Mouse (Mus musculus): ENCODE measurements around the gene Slc35b1. TPM values are rescaled to one million over a fixed set of nuclear protein-coding genes. Genes with fewer than 3 reads are reported as not detected.
"Not testable (repeated sequence)": the region's sequence is repeated elsewhere in the genome, so short reads cannot be mapped to it uniquely, and the experiment has no call there.

Slc35b1 gene
- polyA plus RNA-seq, 1 experiment from 2014 or later = 144 TPM

DNA sequence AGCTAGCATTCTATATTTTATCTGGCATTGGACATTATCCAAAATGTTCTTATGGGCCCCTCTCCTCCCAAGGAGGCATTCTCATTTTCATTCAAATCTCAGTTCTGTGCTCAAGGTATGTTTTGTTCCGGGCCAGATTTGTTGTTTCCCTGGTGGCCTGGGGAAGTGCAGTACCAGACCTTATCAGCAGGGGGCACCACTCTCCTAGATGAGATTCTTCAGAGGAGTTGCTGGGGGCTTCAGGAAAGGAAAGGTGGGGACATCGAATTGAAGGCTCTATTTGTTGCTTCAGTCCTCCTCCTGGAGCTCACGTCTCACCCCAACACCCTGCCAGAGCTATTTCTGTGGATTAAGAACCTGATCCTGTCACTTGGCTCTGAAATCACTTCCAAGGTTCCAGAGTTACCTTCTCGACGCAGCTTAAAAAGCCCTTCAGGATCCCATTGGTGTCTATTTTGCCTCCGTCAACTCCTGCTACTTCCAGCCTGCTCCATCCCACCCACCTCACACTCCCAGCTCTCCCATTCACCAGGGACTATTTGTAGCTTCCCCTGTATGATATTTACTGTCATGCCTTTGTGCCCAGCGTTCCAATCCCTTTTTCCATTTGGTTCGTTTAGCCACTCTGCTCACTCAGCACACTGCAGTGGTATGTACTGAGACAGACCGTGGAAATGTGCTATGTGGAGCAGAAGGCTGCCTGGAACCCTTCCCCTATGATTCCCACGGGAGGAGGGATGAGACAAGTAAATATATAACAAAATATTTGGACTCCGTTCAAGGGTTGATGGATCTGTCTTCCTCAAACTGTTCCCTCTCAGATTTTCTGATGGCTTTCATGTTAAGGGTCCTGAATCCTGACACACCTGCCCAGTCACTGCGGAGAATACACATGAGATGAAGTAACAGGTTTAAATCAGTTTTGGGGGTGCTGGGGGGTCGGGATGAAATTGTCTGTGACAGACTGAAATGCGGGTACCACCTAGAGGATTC, 13.6 kb downstream of the Slc35b1 start:
- Histone ChIP-seq H3K4me3 (replicated peaks) (no peak overlapping the region), H3K36me3 (no peaks in the 10 kb centered on the region), H3K27me3 (replicated peaks) (peaks cover 2% of the 10 kb centered on the region; the same call in 1 of the 2 replicates), H3K4me2 (no peak overlapping the region), H3K9me3 (replicated peaks) (no peaks in the 10 kb centered on the region), H3K27ac (replicated peaks) (no peak overlapping the region), H3K9ac (replicated peaks) (no peak overlapping the region), H3K4me1 (peaks cover 24% of the 10 kb centered on the region)
- WGBS = 56% methylated on average over 14 of the region's 14 CpGs
- ATAC-seq (ENCODE audit: low FRiP score) = no peak

DNA sequence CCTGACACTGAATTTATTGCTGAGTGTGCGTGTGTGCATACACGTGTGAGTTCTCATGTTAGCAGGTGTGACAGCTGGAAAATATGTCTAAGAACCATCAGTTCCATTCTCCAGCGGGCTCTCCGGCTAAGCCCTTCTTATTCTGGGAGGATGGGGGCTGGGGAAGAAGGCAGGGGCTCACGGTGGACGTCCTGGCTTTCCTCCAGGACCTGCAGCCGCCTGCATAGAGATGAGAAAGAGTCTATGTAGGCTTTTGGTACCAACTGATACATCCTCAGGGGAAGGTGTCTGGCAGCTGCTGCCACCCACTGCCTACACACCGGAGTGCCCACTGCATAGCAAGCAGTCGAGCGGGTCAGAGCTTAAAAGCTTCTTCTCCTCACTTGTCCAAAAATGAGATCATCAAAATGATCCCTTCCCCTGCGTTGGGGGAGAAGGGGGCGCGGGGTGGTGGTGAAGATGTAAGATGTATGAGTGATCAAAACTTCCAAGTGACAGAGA, 15.1 kb downstream of the Slc35b1 start:
- ATAC-seq (ENCODE audit: low FRiP score) = no peak
- Histone ChIP-seq H3K4me3 (replicated peaks) (no peak overlapping the region), H3K9me3 (replicated peaks) (no peaks in the 10 kb centered on the region), H3K36me3 (no peaks in the 10 kb centered on the region), H3K27me3 (replicated peaks) (peaks cover 2% of the 10 kb centered on the region; the same call in 1 of the 2 replicates), H3K4me2 (no peak overlapping the region), H3K4me1 (peaks cover 13% of the 10 kb centered on the region; the same call in 1 of the 2 replicates), H3K27ac (replicated peaks) (no peak overlapping the region), H3K9ac (replicated peaks) (no peak overlapping the region)
- WGBS = 57% methylated on average over 13 of the region's 13 CpGs

DNA sequence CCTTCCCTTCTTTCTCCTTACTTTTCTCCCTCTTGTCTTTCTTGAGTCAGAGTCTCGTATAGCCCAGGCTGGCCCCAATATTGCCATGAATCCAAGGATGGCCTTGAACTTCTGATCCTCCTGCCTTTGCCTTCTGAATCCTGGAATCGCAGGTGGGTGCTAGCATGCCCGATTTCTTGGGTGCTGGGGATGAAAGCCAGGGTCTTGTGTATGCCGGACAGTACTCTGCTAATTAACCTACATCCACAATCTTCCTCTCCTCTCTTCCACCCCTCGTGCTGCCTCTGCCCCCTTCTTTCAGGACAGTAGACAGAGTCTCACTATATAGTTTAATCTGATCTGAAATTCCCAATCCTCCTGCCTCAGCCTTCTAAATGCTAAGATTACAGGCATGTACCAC, 17.1 kb downstream of the Slc35b1 start:
- Histone ChIP-seq H3K4me1 (peaks cover 13% of the 10 kb centered on the region; the same call in 1 of the 2 replicates), H3K36me3 (no peaks in the 10 kb centered on the region), H3K27ac (replicated peaks) (no peak overlapping the region), H3K27me3 (replicated peaks) (peaks cover 2% of the 10 kb centered on the region; the same call in 1 of the 2 replicates), H3K4me2 (no peak overlapping the region), H3K9me3 (replicated peaks) (no peaks in the 10 kb centered on the region), H3K4me3 (replicated peaks) (no peak overlapping the region), H3K9ac (replicated peaks) (no peak overlapping the region)
- WGBS = 90% methylated on average over 5 of the region's 5 CpGs
- ATAC-seq (ENCODE audit: low FRiP score) = no peak

GRCm38 (mm10) chr11:95402196-95402595, 17.7 kb downstream of the Slc35b1 start:
- Histone ChIP-seq H3K27ac (replicated peaks) (no peak overlapping the region), H3K4me2 (no peak overlapping the region)
- ATAC-seq (ENCODE audit: low FRiP score) = no peak

GRCm38 (mm10) chr11:95402658-95403101, 18.2 kb downstream of the Slc35b1 start:
- Histone ChIP-seq H3K4me3 (replicated peaks) (no peak overlapping the region), H3K9ac (replicated peaks) (no peak overlapping the region), H3K4me1 (peaks cover 11% of the 10 kb centered on the region; the same call in 1 of the 2 replicates), H3K27me3 (replicated peaks) (peaks cover 2% of the 10 kb centered on the region; the same call in 1 of the 2 replicates), H3K36me3 (no peaks in the 10 kb centered on the region), H3K4me2 (no peak overlapping the region), H3K27ac (replicated peaks) (no peak overlapping the region), H3K9me3 (replicated peaks) (no peaks in the 10 kb centered on the region)
- WGBS = 17% methylated on average over 8 of the region's 8 CpGs
- no peak for ATAC-seq (ENCODE audit: low FRiP score)

More at GRCm38 (mm10) chr11:95402196-95402595, 17.7 kb downstream of the Slc35b1 start:
- Histone ChIP-seq H3K4me1 (peaks cover 13% of the 10 kb centered on the region; the same call in 1 of the 2 replicates), H3K9me3 (replicated peaks) (no peaks in the 10 kb centered on the region), H3K36me3 (no peaks in the 10 kb centered on the region), H3K9ac (replicated peaks) (no peak overlapping the region), H3K4me3 (replicated peaks) (no peak overlapping the region), H3K27me3 (replicated peaks) (peaks cover 2% of the 10 kb centered on the region; the same call in 1 of the 2 replicates)
- 14% methylated on average over 5 of the region's 5 CpGs for WGBS

DNA sequence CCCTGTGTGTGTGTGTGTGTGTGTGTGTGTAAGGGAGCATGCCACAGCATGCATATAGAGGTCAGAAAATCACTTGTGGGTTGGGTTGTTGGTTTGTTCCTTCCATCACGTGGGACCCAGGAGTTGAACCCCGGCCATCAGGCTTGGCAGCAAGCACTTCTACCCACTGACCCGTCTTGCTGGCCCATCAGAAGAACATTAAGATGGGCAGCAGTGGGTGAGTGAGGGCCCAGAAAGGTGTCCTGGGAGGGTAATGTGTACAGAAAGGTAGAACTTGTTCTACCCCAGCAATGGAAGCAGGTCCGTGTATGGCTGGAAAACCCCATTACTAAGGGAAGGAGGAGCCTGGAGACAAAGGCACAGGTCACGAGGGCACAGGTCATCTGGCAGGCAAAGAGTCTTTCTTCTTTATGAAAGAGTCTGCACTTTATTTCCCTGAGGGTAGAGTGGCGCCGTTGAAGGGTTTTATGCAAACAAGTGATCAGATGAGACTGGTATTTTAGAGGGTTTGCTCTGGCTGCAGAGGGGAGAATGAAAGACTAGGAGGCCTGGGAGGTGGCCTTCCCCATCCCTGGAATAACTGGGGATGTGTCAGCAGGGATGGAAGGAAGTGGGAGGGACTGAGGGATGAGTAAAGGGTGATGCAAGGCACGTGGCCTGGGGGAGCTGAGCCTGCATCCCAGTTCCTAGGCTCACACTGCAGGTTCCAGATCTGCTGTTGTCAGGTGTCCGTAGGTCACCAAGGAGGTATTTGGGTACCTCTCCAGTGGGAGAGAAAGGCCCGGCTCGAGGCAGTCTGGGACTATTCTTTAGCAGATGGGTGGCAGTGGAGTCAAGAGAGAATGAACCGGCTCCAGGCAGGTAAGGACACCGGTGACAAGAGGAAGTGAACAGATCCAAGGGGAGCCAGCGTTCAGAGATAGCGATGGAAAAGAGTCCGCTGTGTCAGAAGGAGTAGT, 19.2 kb downstream of the Slc35b1 start:
- no peak for ATAC-seq (ENCODE audit: low FRiP score)
- H3K36me3 ChIP-seq = no peaks in the 10 kb centered on the region
- H3K9me3 ChIP-seq (replicated peaks) = no peaks in the 10 kb centered on the region
- H3K27ac ChIP-seq (replicated peaks) = no peak overlapping the region
- 0 out of 2 replicates have a peak, but pooled peaks cover 4% of the 10 kb centered on the region for H3K4me1 ChIP-seq
- peaks cover 2% of the 10 kb centered on the region; the same call in 1 of the 2 replicates for H3K27me3 ChIP-seq (replicated peaks)
- WGBS = 67% methylated on average over 16 of the region's 16 CpGs
- H3K4me3 ChIP-seq (replicated peaks) = no peak overlapping the region
- H3K4me2 ChIP-seq = no peak overlapping the region
- H3K9ac ChIP-seq (replicated peaks) = no peak overlapping the region

DNA sequence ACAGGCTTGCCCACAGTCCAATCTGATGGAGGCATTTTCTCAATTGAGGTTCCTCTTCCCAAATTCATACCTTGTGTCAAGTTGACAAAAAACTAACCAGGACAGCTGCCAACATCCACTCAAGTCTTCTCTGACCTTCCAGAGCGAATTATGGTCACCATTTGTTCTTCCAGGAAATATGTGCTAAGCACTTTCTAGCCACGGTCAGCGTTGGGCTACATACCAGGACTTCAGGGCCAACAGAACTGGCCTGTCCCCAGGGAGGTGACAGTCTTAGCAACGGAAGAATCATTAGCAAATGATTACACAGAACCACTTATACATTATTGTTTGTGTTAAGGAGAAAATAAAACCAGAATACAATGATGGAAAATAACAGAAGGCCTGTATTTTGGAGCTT, 21.3 kb downstream of the Slc35b1 start:
- ATAC-seq (ENCODE audit: low FRiP score) = no peak
- Histone ChIP-seq H3K4me3 (replicated peaks) (no peak overlapping the region), H3K4me2 (no peak overlapping the region), H3K9ac (replicated peaks) (no peak overlapping the region), H3K9me3 (replicated peaks) (no peaks in the 10 kb centered on the region), H3K36me3 (no peaks in the 10 kb centered on the region), H3K4me1 (no peaks in the 10 kb centered on the region), H3K27me3 (replicated peaks) (no peaks in the 10 kb centered on the region), H3K27ac (replicated peaks) (no peak overlapping the region)
- WGBS = 81% methylated on average over 4 of the region's 4 CpGs

- H3K4me2 ChIP-seq; H3K4me3 ChIP-seq (replicated peaks); H3K27ac ChIP-seq (replicated peaks); H3K9me3 ChIP-seq (replicated peaks); H3K27me3 ChIP-seq (replicated peaks); H3K9ac ChIP-seq (replicated peaks); ATAC-seq (ENCODE audit: low FRiP score); H3K4me1 ChIP-seq; H3K36me3 ChIP-seq: not testable (repeated sequence)
- 95% methylated on average over 5 of the region's 5 CpGs for WGBS
These were observed 21.9 kb downstream of the Slc35b1 start for GRCm38 (mm10) chr11:95406398-95406797.

GRCm38 (mm10) chr11:95409450-95410112, 25.1 kb downstream of the Slc35b1 start:
- Histone ChIP-seq H3K36me3 (no peaks in the 10 kb centered on the region), H3K27me3 (replicated peaks) (no peaks in the 10 kb centered on the region), H3K4me3 (replicated peaks) (no peak overlapping the region), H3K4me1 (0 out of 2 replicates have a peak, but pooled peaks cover 2% of the 10 kb centered on the region), H3K27ac (replicated peaks) (no peak overlapping the region), H3K9ac (replicated peaks) (no peak overlapping the region), H3K4me2 (no peak overlapping the region), H3K9me3 (replicated peaks) (no peaks in the 10 kb centered on the region)
- 88% methylated on average over 10 of the region's 10 CpGs for WGBS
- no peak for ATAC-seq (ENCODE audit: low FRiP score)

GRCm38 (mm10) chr11:95411453-95412013, 27.0 kb downstream of the Slc35b1 start:
- no peak overlapping the region for H3K4me2 ChIP-seq
- ATAC-seq (ENCODE audit: low FRiP score) = no peak
- H3K9me3 ChIP-seq (replicated peaks) = no peaks in the 10 kb centered on the region
- WGBS = 60% methylated on average over 6 of the region's 6 CpGs
- H3K4me3 ChIP-seq (replicated peaks) = no peak overlapping the region
- H3K36me3 ChIP-seq = no peaks in the 10 kb centered on the region
- peaks cover 19% of the 10 kb centered on the region for H3K4me1 ChIP-seq
- no peak overlapping the region for H3K9ac ChIP-seq (replicated peaks)
- H3K27me3 ChIP-seq (replicated peaks) = no peaks in the 10 kb centered on the region
- peak overlapping the region; percentile 51; the same call in 1 of the 2 replicates for H3K27ac ChIP-seq (replicated peaks)

All from neural tube, embryonic 15.5 days (tissue).